Mouse (Mus musculus) myocyte (in vitro differentiated cells): ENCODE measurements around the gene Zkscan17. TPM values are rescaled to one million over a fixed set of nuclear protein-coding genes. Genes with fewer than 3 reads are reported as not detected.

Source experiments
- H3K27me3 ChIP-seq: one replicate; pipeline ENCODE4 v1.6.1; 2011; ENCODE audit not compliant: control insufficient read depth, insufficient read depth, insufficient read length
- H3K36me3 ChIP-seq: one replicate; pipeline ENCODE4 v1.6.1; 2011; ENCODE audit not compliant: control insufficient read depth, insufficient read depth
- H3K4me2 ChIP-seq: one replicate; pipeline ENCODE4 v1.6.1; 2011; ENCODE audit warnings: low read depth, control low read depth
- H3K4me3 ChIP-seq: one replicate; pipeline ENCODE4 v1.5.1; 2011; ENCODE audit warnings: mild to moderate bottlenecking, control low read depth, moderate library complexity
- H3K79me2 ChIP-seq: one replicate; pipeline ENCODE4 v1.6.1; 2011; ENCODE audit not compliant: control insufficient read depth, insufficient read depth
- H3ac ChIP-seq: one replicate; pipeline ENCODE4 v1.6.1; 2011; ENCODE audit not compliant: control insufficient read depth, insufficient read length
- CEBPB ChIP-seq: IDR thresholded peaks from 2 replicates; pipeline ENCODE4 v1.6.1; 2011; ENCODE audit warnings: mild to moderate bottlenecking, moderate library complexity; ENCODE audit not compliant: poor library complexity, insufficient read depth, severe bottlenecking
- E2F4 ChIP-seq: IDR thresholded peaks from one replicate; pipeline ENCODE4 v1.6.1; 2011; ENCODE audit warnings: mild to moderate bottlenecking, control low read depth, moderate library complexity; ENCODE audit not compliant: insufficient read depth
- MAX ChIP-seq: IDR thresholded peaks from one replicate; pipeline ENCODE4 v1.6.1; 2011; ENCODE audit warnings: low read depth, mild to moderate bottlenecking, control low read depth
- MYOD1 ChIP-seq, 3 experiments: IDR thresholded peaks; one replicate each; pipeline ENCODE4 v1.6.1; 2011; ENCODE audit warnings: control low read depth in 2 of 3, low read depth in 2 of 3, mild to moderate bottlenecking in 2 of 3, moderate library complexity in 1 of 3; ENCODE audit not compliant: insufficient read length in 2 of 3, control insufficient read depth in 1 of 3
- MYOG ChIP-seq, 3 experiments: IDR thresholded peaks; one replicate each; pipeline ENCODE4 v1.6.1; 2011; ENCODE audit warnings: control low read depth in 2 of 3, low read depth in 2 of 3, mild to moderate bottlenecking in 2 of 3; ENCODE audit not compliant: insufficient read length in 2 of 3, control insufficient read depth in 1 of 3, insufficient read depth in 1 of 3
- POLR2A ChIP-seq: IDR thresholded peaks from one replicate; pipeline ENCODE4 v1.6.1; 2011; ENCODE audit warnings: low read depth, mild to moderate bottlenecking, control low read depth, moderate library complexity; ENCODE audit not compliant: insufficient read length
- POLR2AphosphoS2 ChIP-seq: IDR thresholded peaks from one replicate; pipeline ENCODE4 v1.6.1; 2011; ENCODE audit warnings: low read depth, control low read depth; ENCODE audit not compliant: insufficient read length
- REST ChIP-seq: IDR thresholded peaks from one replicate; pipeline ENCODE4 v1.6.1; 2011; ENCODE audit warnings: mild to moderate bottlenecking, control low read depth, moderate library complexity; ENCODE audit not compliant: insufficient read depth, insufficient read length
- SRF ChIP-seq: IDR thresholded peaks from one replicate; pipeline ENCODE4 v1.6.1; 2011; ENCODE audit warnings: low read depth; ENCODE audit not compliant: control insufficient read depth, insufficient read length
- TCF12 ChIP-seq: IDR thresholded peaks from one replicate; pipeline ENCODE4 v1.6.1; 2011; ENCODE audit warnings: mild to moderate bottlenecking, control low read depth; ENCODE audit not compliant: poor library complexity, insufficient read depth, severe bottlenecking
- TCF3 ChIP-seq: IDR thresholded peaks from one replicate; pipeline ENCODE4 v1.6.1; 2011; ENCODE audit warnings: low read depth, control low read depth; ENCODE audit not compliant: insufficient read length
- USF1 ChIP-seq: IDR thresholded peaks from one replicate; pipeline ENCODE4 v1.6.1; 2011; ENCODE audit warnings: low read depth, mild to moderate bottlenecking, control low read depth, moderate library complexity
- polyA plus RNA-seq: library from polyadenylated mRNA; unstranded; fragments of >200 nt; fragmentation: generic; extraction: Trizol; gene quantifications from one replicate; pipeline ENCODE4 v1.2.1, GENCODE M21; 2012; ENCODE audit warnings: missing spikeins

Gene Zkscan17
- polyA plus RNA-seq, 1 experiment, result 26.4 TPM

DNA sequence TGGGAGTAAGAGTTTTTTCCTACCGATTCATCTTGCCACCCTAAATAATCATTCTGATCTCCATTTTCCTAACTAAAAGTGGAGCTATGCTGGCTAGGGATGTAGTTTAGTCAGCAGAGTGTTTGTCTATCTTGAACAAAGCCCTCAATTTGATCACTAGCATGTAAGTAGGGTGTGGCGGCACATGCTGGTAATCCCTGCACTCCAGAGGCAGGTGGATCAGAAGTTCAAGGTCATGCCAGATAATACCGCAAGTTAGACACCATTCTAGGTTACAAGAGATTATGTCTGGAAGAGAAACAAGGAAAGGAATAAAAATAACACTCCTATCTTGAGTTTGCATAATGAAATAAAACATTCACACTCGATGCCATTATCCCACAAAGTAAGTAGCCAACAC is 35.8 kb upstream of the Zkscan17 start:
- Histone ChIP-seq H3ac (no peak overlapping the region), H3K79me2 (no peaks in the 10 kb centered on the region), H3K27me3 (peaks cover 20% of the 10 kb centered on the region), H3K4me2 (no peak overlapping the region), H3K4me3 (no peak overlapping the region), H3K36me3 (no peaks in the 10 kb centered on the region)
- TF ChIP-seq CEBPB (no peak), POLR2A (no peak), REST (no peak), USF1 (no peak), MAX (no peak), TCF3 (no peak), MYOG (IDR thresholded peaks at IDR 0.05; ENCODE audit: control insufficient read depth in 1 of 3, insufficient read depth in 1 of 3, insufficient read length in 2 of 3, low read depth in 2 of 3) (no peak), SRF (no peak), MYOD1 (IDR thresholded peaks at IDR 0.05; ENCODE audit: control insufficient read depth in 1 of 3, insufficient read length in 2 of 3, low read depth in 2 of 3) (no peak), E2F4 (no peak), POLR2AphosphoS2 (no peak), TCF12 (no peak)

DNA sequence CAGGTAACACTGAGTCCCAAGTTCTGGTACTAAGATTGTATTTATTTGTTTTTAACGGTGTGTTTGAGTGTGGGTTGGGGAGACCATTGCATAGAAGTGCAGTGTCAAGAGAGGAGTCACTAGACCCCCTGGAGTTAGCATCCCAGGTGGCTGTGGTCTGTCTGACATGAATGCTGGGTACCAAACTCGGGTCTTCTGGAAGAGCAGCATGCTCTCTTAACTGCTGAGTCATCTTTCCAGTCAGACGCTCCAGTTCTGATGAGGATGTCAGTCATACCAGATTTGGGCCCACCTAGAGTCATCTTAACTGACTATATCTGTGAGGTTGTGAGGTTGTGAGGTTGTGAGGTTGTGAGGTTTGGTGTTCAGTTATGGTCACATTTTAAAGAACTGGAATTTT is 34.4 kb upstream of the Zkscan17 start:
- H3K79me2 ChIP-seq, result no peaks in the 10 kb centered on the region
- no peak overlapping the region for H3ac ChIP-seq
- TF ChIP-seq CEBPB (no peak), MYOG (IDR thresholded peaks at IDR 0.05; ENCODE audit: control insufficient read depth in 1 of 3, insufficient read depth in 1 of 3, insufficient read length in 2 of 3, low read depth in 2 of 3) (no peak), E2F4 (no peak)
- H3K4me3 ChIP-seq, result no peak overlapping the region
- peaks cover 16% of the 10 kb centered on the region for H3K27me3 ChIP-seq
- H3K36me3 ChIP-seq, result no peaks in the 10 kb centered on the region
- no peak overlapping the region for H3K4me2 ChIP-seq

DNA sequence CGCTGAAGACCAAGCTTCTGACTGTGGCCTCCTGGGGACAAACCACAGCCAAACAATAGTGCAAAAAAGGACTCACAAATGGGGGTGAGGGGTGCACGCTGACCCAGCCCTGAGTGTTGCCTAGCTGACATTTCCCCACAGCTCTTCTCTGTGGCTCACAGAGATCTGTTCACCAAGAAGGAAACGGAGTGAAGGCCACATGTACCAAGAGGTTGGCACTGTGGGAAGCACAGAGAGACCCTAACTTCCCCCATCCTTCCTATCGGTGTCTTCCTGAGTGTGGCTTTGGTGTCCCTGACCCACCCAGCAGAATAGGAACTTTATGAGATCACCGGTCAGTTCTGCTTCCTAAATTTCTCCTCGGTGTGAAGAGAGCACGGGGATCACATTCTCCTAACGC is 28.0 kb upstream of the Zkscan17 start:
- no peak overlapping the region for H3K4me3 ChIP-seq
- H3K4me2 ChIP-seq, result no peak overlapping the region
- TF ChIP-seq CEBPB (no peak), TCF3 (no peak), REST (no peak), POLR2AphosphoS2 (no peak), MYOD1 (IDR thresholded peaks at IDR 0.05; ENCODE audit: control insufficient read depth in 1 of 3, insufficient read length in 2 of 3, low read depth in 2 of 3) (no peak), MYOG (IDR thresholded peaks at IDR 0.05; ENCODE audit: control insufficient read depth in 1 of 3, insufficient read depth in 1 of 3, insufficient read length in 2 of 3, low read depth in 2 of 3) (no peak), SRF (no peak), USF1 (no peak), TCF12 (no peak), E2F4 (no peak)
- no peaks in the 10 kb centered on the region for H3K79me2 ChIP-seq
- no peak overlapping the region for H3ac ChIP-seq
- H3K27me3 ChIP-seq, result peaks cover 15% of the 10 kb centered on the region
- H3K36me3 ChIP-seq, result no peaks in the 10 kb centered on the region

DNA sequence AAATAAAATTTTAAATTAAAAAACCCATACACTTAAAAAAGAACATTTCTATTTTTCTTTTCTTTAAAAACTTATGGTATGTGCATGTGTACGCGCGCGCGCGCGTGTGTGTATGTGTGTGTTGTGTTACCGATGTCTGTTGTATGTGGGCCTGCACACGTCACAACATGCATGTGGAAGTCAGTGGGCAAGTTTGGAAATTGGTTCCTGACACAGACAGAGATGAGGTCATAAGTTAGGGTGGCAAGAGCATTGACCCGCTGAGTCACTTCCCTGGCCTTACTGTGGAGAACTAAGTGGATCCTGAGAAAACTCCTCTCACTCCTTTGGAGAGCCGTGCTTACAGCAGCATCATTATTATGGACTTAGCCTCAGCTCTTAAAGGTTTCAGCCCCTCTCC is 27.6 kb upstream of the Zkscan17 start:
- Histone ChIP-seq H3K36me3 (no peaks in the 10 kb centered on the region), H3K4me2 (no peak overlapping the region), H3K27me3 (peaks cover 13% of the 10 kb centered on the region), H3ac (no peak overlapping the region), H3K79me2 (no peaks in the 10 kb centered on the region), H3K4me3 (no peak overlapping the region)
- TF ChIP-seq CEBPB (no peak), E2F4 (no peak), MAX (no peak), TCF12 (no peak), POLR2A (no peak), POLR2AphosphoS2 (no peak), MYOD1 (IDR thresholded peaks at IDR 0.05; ENCODE audit: control insufficient read depth in 1 of 3, insufficient read length in 2 of 3, low read depth in 2 of 3) (no peak), USF1 (no peak), SRF (no peak), TCF3 (no peak), MYOG (IDR thresholded peaks at IDR 0.05; ENCODE audit: control insufficient read depth in 1 of 3, insufficient read depth in 1 of 3, insufficient read length in 2 of 3, low read depth in 2 of 3) (no peak), REST (no peak)

DNA sequence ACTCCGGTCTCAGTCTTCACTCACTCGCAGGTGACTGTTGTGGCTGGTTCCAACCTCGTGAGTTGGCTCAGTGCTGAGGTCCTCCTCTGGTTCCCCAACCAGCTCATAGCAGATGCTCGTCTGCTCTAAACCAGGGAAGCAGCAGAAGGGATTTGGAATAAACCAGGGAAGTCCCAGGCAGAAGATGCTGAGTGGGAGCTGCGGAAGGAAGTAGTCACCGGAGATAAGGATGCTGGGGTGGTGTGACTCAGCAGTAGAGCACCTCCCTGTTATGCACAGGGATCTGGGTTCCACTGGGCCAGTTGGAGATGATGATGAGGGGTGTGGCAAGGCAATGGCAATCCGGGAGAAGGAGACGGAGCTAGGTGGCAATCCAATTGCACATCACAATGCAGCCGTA is 17.5 kb upstream of the Zkscan17 start:
- H3K4me2 ChIP-seq, result no peak overlapping the region
- peaks cover 15% of the 10 kb centered on the region for H3K27me3 ChIP-seq
- no peak overlapping the region for H3K4me3 ChIP-seq
- H3K36me3 ChIP-seq, result no peaks in the 10 kb centered on the region
- H3K79me2 ChIP-seq, result no peaks in the 10 kb centered on the region
- TF ChIP-seq POLR2A (no peak), TCF3 (no peak), CEBPB (no peak), E2F4 (no peak), MYOG (IDR thresholded peaks at IDR 0.05; ENCODE audit: control insufficient read depth in 1 of 3, insufficient read depth in 1 of 3, insufficient read length in 2 of 3, low read depth in 2 of 3) (no peak), USF1 (no peak), MYOD1 (IDR thresholded peaks at IDR 0.05; ENCODE audit: control insufficient read depth in 1 of 3, insufficient read length in 2 of 3, low read depth in 2 of 3) (no peak), POLR2AphosphoS2 (no peak), TCF12 (no peak), SRF (no peak)
- no peak overlapping the region for H3ac ChIP-seq
